Mouse (Mus musculus) ES-E14 (cell line): Measurements from ENCODE around the gene Rgs7bp. TPM values are rescaled to one million over a fixed set of nuclear protein-coding genes. Genes with fewer than 3 reads are reported as not detected.
"Not testable (repeated sequence)": the region's sequence is repeated elsewhere in the genome, so short reads cannot be mapped to it uniquely, and the experiment has no call there.

ENCODE experiments used
- DNase-seq: peaks from one replicate; pipeline ENCODE4 v3.0.0-alpha.2; 2013; ENCODE audit warnings: low read depth, low spot score
- H3K27ac ChIP-seq: 2 replicates; pipeline ENCODE4 v1.5.1; 2012; ENCODE audit warnings: low read depth, mild to moderate bottlenecking, low read length, moderate library complexity, mixed read lengths; ENCODE audit not compliant: poor library complexity, insufficient read depth, severe bottlenecking
- H3K36me3 ChIP-seq: 2 replicates; pipeline ENCODE4 v1.6.1; 2012; ENCODE audit warnings: mild to moderate bottlenecking, low read length, moderate library complexity, mixed read lengths; ENCODE audit not compliant: control insufficient read depth, poor library complexity, insufficient read depth, severe bottlenecking
- H3K4me1 ChIP-seq, 2 experiments: fragments of 150-350 bp in 1 of 2; sonication (generic) in 1 of 2; 2 replicates each; pipeline ENCODE4 v1.6.1; 2012; ENCODE audit warnings: low read length in 2 of 2, mild to moderate bottlenecking in 1 of 2, mixed read lengths in 1 of 2; ENCODE audit not compliant: control insufficient read depth in 2 of 2, insufficient read depth in 2 of 2, poor library complexity in 1 of 2
- H3K4me3 ChIP-seq, 2 experiments: fragments of 150-350 bp in 1 of 2; sonication (generic) in 1 of 2; 2 replicates each; pipeline ENCODE4 v1.5.1; 2012; ENCODE audit warnings: low read length in 2 of 2, low read depth in 1 of 2, mild to moderate bottlenecking in 1 of 2, mixed read lengths in 1 of 2; ENCODE audit not compliant: insufficient read depth in 1 of 2, poor library complexity in 1 of 2, severe bottlenecking in 1 of 2
- H3K9ac ChIP-seq: 2 replicates; pipeline ENCODE4 v1.6.1; 2012; ENCODE audit warnings: low read depth, mild to moderate bottlenecking, low read length, mixed read lengths; ENCODE audit not compliant: poor library complexity, insufficient read depth, severe bottlenecking
- H3K9me3 ChIP-seq: fragments of 150-350 bp; sonication (generic); 2 replicates; pipeline ENCODE4 v1.6.1; 2012; ENCODE audit warnings: low read depth, mild to moderate bottlenecking, low read length; ENCODE audit not compliant: control insufficient read depth, insufficient read depth
- CHD2 ChIP-seq: IDR thresholded peaks from 2 replicates; pipeline ENCODE4 v1.6.1; 2014; ENCODE audit warnings: mild to moderate bottlenecking, low read depth, low read length, inconsistent platforms
- HCFC1 ChIP-seq: IDR thresholded peaks from 2 replicates; pipeline ENCODE4 v1.6.1; 2012; ENCODE audit warnings: low read length, inconsistent platforms, borderline replicate concordance; ENCODE audit not compliant: insufficient read depth
- MAFK ChIP-seq: IDR thresholded peaks from 2 replicates; pipeline ENCODE4 v1.6.1; 2014; ENCODE audit warnings: mild to moderate bottlenecking, low read depth, low read length, inconsistent platforms; ENCODE audit not compliant: insufficient read depth
- ZC3H11A ChIP-seq: IDR thresholded peaks from 2 replicates; pipeline ENCODE4 v1.6.1; 2012; ENCODE audit warnings: low read depth, mild to moderate bottlenecking, inconsistent platforms, low read length, borderline replicate concordance
- ZNF384 ChIP-seq: IDR thresholded peaks from 2 replicates; pipeline ENCODE4 v1.6.1; 2012; ENCODE audit warnings: low read depth, low read length, inconsistent platforms
- in situ Hi-C, 2 experiments: fragments of 600-800 bp; cut with MboI; formaldehyde crosslinking; loops; one replicate each; pipeline ENCODE4 v1.15.1; 2025; ENCODE audit warnings: low sequenced_read_pairs in 2 of 2, inconsistent platforms in 1 of 2; ENCODE audit not compliant: unreplicated experiment in 2 of 2
- total RNA-seq: library from RNA; depleted of rRNA; stranded (reverse); fragments of 300-350 nt; gene quantifications from 2 replicates; pipeline ENCODE4 v1.2.3, GENCODE M21; 2012

Rgs7bp gene
- total RNA-seq, 1 experiment, result 0.09 TPM

- H3K36me3 ChIP-seq, result no peaks in the 10 kb centered on the region
- H3K9ac ChIP-seq, result no peak overlapping the region
- in situ Hi-C loops, result loop anchor here in 1 of 2 experiments (10.0 kb wide), 1 partner anchor 122 kb away; the partner anchor contains the start of gene Cwc27
- no peak for TF ChIP-seq HCFC1
- no peak for TF ChIP-seq CHD2
- no peak for TF ChIP-seq ZNF384
- TF ChIP-seq ZC3H11A, result no peak
- no peak for TF ChIP-seq MAFK
- DNase-seq, result no peak
- peaks cover 2 to 4% of the 10 kb centered on the region in 2 experiments; a peak in 1 of 4 replicates for H3K4me1 ChIP-seq
- no peaks in the 10 kb centered on the region for H3K9me3 ChIP-seq
- H3K27ac ChIP-seq, result no peak overlapping the region
- H3K4me3 ChIP-seq, result no peak overlapping the region
Observed at GRCm38 (mm10) chr13:104936586-104936985, 118.1 kb downstream of the Rgs7bp start.

- no peak for TF ChIP-seq HCFC1
- no peak for TF ChIP-seq CHD2
- TF ChIP-seq ZC3H11A, result no peak
- TF ChIP-seq MAFK, result no peak
- TF ChIP-seq ZNF384, result no peak
- DNase-seq, result no peak
- no peak overlapping the region for H3K9ac ChIP-seq
- no peak overlapping the region for H3K27ac ChIP-seq
- H3K9me3 ChIP-seq, result no peaks in the 10 kb centered on the region
- H3K4me1 ChIP-seq, result no peaks in the 10 kb centered on the region
- in situ Hi-C loops, result loop anchor here in 1 of 2 experiments (10.0 kb wide), 1 partner anchor 117 kb away; the partner anchor contains the start of gene Cwc27
- no peak overlapping the region for H3K4me3 ChIP-seq
- no peaks in the 10 kb centered on the region for H3K36me3 ChIP-seq
Observed at GRCm38 (mm10) chr13:104931635-104932532, 122.8 kb downstream of the Rgs7bp start.

- no peak overlapping the region for H3K9ac ChIP-seq
- H3K27ac ChIP-seq, result no peak overlapping the region
- H3K4me3 ChIP-seq, result no peak overlapping the region
- DNase-seq, result no peak
- no peak for TF ChIP-seq CHD2
- no peak for TF ChIP-seq ZNF384
- TF ChIP-seq HCFC1, result no peak
- no peak for TF ChIP-seq ZC3H11A
- TF ChIP-seq MAFK, result no peak
- H3K4me1 ChIP-seq, result no peaks in the 10 kb centered on the region
- in situ Hi-C loops, result loop anchor here in 1 of 2 experiments (10.0 kb wide), 1 partner anchor 116 kb away; the partner anchor contains the start of gene Cwc27
- no peaks in the 10 kb centered on the region for H3K9me3 ChIP-seq
- no peaks in the 10 kb centered on the region for H3K36me3 ChIP-seq
Observed at GRCm38 (mm10) chr13:104930814-104931213, 123.9 kb downstream of the Rgs7bp start.

- Histone ChIP-seq H3K4me3 (no peak overlapping the region), H3K9ac (no peak overlapping the region), H3K9me3 (peaks cover 24% of the 10 kb centered on the region), H3K27ac (no peak overlapping the region), H3K36me3 (peaks cover 2% of the 10 kb centered on the region; the same call in 1 of the 2 replicates), H3K4me1 (no peaks in the 10 kb centered on the region)
- TF ChIP-seq HCFC1 (no peak), ZNF384 (no peak), MAFK (no peak), ZC3H11A (no peak), CHD2 (no peak)
- DNase-seq, result no peak
- in situ Hi-C loops, result no loop called here
Observed at GRCm38 (mm10) chr13:104918663-104919062, 136.1 kb downstream of the Rgs7bp start.

GRCm38 (mm10) chr13:104916771-104917170 lies 138.0 kb downstream of the Rgs7bp start:
- H3K36me3 ChIP-seq, result not testable (repeated sequence)

More at GRCm38 (mm10) chr13:104916771-104917170, 138.0 kb downstream of the Rgs7bp start:
- peaks cover 24% of the 10 kb centered on the region for H3K9me3 ChIP-seq
- H3K27ac ChIP-seq, in situ Hi-C loops, DNase-seq, H3K4me3 ChIP-seq, H3K9ac ChIP-seq, H3K4me1 ChIP-seq: not testable (repeated sequence)
